Mouse (Mus musculus) kidney, embryonic 14.5 days (tissue): ENCODE data around the gene Bclaf3. TPM values are rescaled to one million over a fixed set of nuclear protein-coding genes. Genes with fewer than 3 reads are reported as not detected.

Experiments used
- ATAC-seq: fragments of 200-750 bp; cut with Nextera tagmentation; 2 replicates; pipeline ENCODE4 v1.8.0; 2017; ENCODE audit warnings: moderate number of reproducible peaks, mild to moderate bottlenecking, moderate TSS enrichment, moderate library complexity; ENCODE audit not compliant: low FRiP score, low TSS enrichment
- H3K27ac ChIP-seq: fragments of 300-500 bp; sonication (generic); 2 replicates; pipeline ENCODE4 v1.5.1; 2014; ENCODE audit warnings: low read depth, mild to moderate bottlenecking, low read length, moderate library complexity, mixed read lengths
- H3K27me3 ChIP-seq: fragments of 300-500 bp; sonication (generic); 2 replicates; pipeline ENCODE4 v1.6.1; 2014; ENCODE audit warnings: mild to moderate bottlenecking, low read length; ENCODE audit not compliant: control insufficient read depth, insufficient read depth
- H3K36me3 ChIP-seq: fragments of 300-500 bp; sonication (generic); 2 replicates; pipeline ENCODE4 v1.6.1; 2014; ENCODE audit warnings: low read length, mixed read lengths; ENCODE audit not compliant: control insufficient read depth, insufficient read depth
- H3K4me1 ChIP-seq: fragments of 300-500 bp; sonication (generic); 2 replicates; pipeline ENCODE4 v1.6.1; 2014; ENCODE audit warnings: low read length, mixed read lengths; ENCODE audit not compliant: control insufficient read depth, insufficient read depth
- H3K4me2 ChIP-seq: fragments of 300-500 bp; sonication (generic); replicated peaks from 2 replicates; pipeline ENCODE4 v1.6.1; 2014; ENCODE audit warnings: low read depth, mild to moderate bottlenecking, low read length
- H3K4me3 ChIP-seq: fragments of 300-500 bp; sonication (generic); 2 replicates; pipeline ENCODE4 v1.5.1; 2014; ENCODE audit warnings: mild to moderate bottlenecking, low read length
- H3K9ac ChIP-seq: fragments of 300-500 bp; sonication (generic); 2 replicates; pipeline ENCODE4 v1.6.1; 2014; ENCODE audit warnings: low read depth, mild to moderate bottlenecking, low read length, moderate library complexity
- H3K9me3 ChIP-seq: fragments of 300-500 bp; sonication (generic); 2 replicates; pipeline ENCODE4 v1.6.1; 2016; ENCODE audit warnings: low read length; ENCODE audit not compliant: control insufficient read depth
- WGBS: fragments of 180-500 bp; shearing (Covaris S2); extraction: QIAGEN DNeasy Blood & Tissue Kit; methylation state at CpG from one replicate; pipeline ENCODE4 v1.1.7; 2014; 5-methylcytosine and 5-hydroxymethylcytosine counted together
- polyA plus RNA-seq: library from polyadenylated mRNA; unstranded; fragments of >200 nt; fragmentation: Nextera tagmentation; extraction: Ambion mirVana; gene quantifications from 2 replicates; pipeline ENCODE4 v1.2.1, GENCODE M21; 2014

Bclaf3 gene
- polyA plus RNA-seq, 1 experiment from 2014 or later = 27.7 TPM

- no peaks in the 10 kb centered on the region for H3K9me3 ChIP-seq
- ATAC-seq = no peak
- H3K27ac ChIP-seq = no peak overlapping the region
- no peaks in the 10 kb centered on the region for H3K4me1 ChIP-seq
- H3K4me3 ChIP-seq = no peak overlapping the region
- no peaks in the 10 kb centered on the region for H3K36me3 ChIP-seq
- WGBS = 71% methylated on average over 4 of the region's 4 CpGs
- H3K27me3 ChIP-seq = no peaks in the 10 kb centered on the region
- no peak overlapping the region for H3K9ac ChIP-seq
- H3K4me2 ChIP-seq = no peak overlapping the region
Measured at GRCm38 (mm10) chrX:159639991-159640390, 113.5 kb downstream of the Bclaf3 start.

Other genes with a start within 250 kb of the Bclaf3 start
- 128 and 130 TPM in 2 replicates for gene Eif1ax, start 154.5 kb upstream of the Bclaf3 start, polyA plus RNA-seq
- gene Map7d2, start 112.1 kb upstream of the Bclaf3 start, polyA plus RNA-seq = 2.8 and 3.1 TPM in 2 replicates
- gene Sh3kbp1, start 100.6 kb downstream of the Bclaf3 start, polyA plus RNA-seq = 28.0 and 41.5 TPM in 2 replicates